Mouse (Mus musculus) forebrain, embryonic 11.5 days (tissue): ENCODE results near the gene Fut1. TPM values are rescaled to one million over a fixed set of nuclear protein-coding genes. Genes with fewer than 3 reads are reported as not detected.

Source experiments
- ATAC-seq: fragments of 200-750 bp; cut with Nextera tagmentation; replicated peaks from 2 replicates; pipeline ENCODE4 v1.8.0; 2017; ENCODE audit warnings: moderate TSS enrichment; ENCODE audit not compliant: low FRiP score
- DNase-seq: peaks from one replicate; pipeline ENCODE4 v3.0.0-alpha.2; 2017; ENCODE audit warnings: low spot score
- H3K27ac ChIP-seq: fragments of 300-500 bp; sonication (generic); 2 replicates; pipeline ENCODE4 v1.5.1; 2014; ENCODE audit warnings: low read depth, low read length
- H3K27me3 ChIP-seq: fragments of 300-500 bp; sonication (generic); 2 replicates; pipeline ENCODE4 v1.6.1; 2014; ENCODE audit warnings: mild to moderate bottlenecking, low read length, mixed read lengths; ENCODE audit not compliant: control insufficient read depth, insufficient read depth
- H3K36me3 ChIP-seq: fragments of 300-500 bp; sonication (generic); 2 replicates; pipeline ENCODE4 v1.6.1; 2014; ENCODE audit warnings: mild to moderate bottlenecking, low read length, moderate library complexity, mixed read lengths; ENCODE audit not compliant: control insufficient read depth, insufficient read depth
- H3K4me1 ChIP-seq: fragments of 300-500 bp; sonication (generic); replicated peaks from 2 replicates; pipeline ENCODE4 v1.6.1; 2014; ENCODE audit warnings: low read length, mixed read lengths; ENCODE audit not compliant: control insufficient read depth, insufficient read depth
- H3K4me2 ChIP-seq: fragments of 300-500 bp; sonication (generic); 2 replicates; pipeline ENCODE4 v1.6.1; 2014; ENCODE audit warnings: low read depth, mild to moderate bottlenecking, low read length, moderate library complexity, mixed read lengths; ENCODE audit not compliant: severe bottlenecking
- H3K4me3 ChIP-seq: fragments of 300-500 bp; sonication (generic); 2 replicates; pipeline ENCODE4 v1.5.1; 2014; ENCODE audit warnings: low read depth, low read length
- H3K9ac ChIP-seq: fragments of 300-500 bp; sonication (generic); 2 replicates; pipeline ENCODE4 v1.6.1; 2014; ENCODE audit warnings: low read length
- H3K9me3 ChIP-seq: fragments of 300-500 bp; sonication (generic); 2 replicates; pipeline ENCODE4 v1.6.1; 2016; ENCODE audit warnings: low read length, mixed read lengths; ENCODE audit not compliant: control insufficient read depth
- WGBS: fragments of 180-500 bp; shearing (Covaris S2); extraction: QIAGEN DNeasy Blood & Tissue Kit; methylation state at CpG from one replicate; pipeline ENCODE4 v1.1.7; 2014; 5-methylcytosine and 5-hydroxymethylcytosine counted together
- polyA plus RNA-seq: library from polyadenylated mRNA; unstranded; fragments of >200 nt; fragmentation: Nextera tagmentation; extraction: Ambion mirVana; gene quantifications from 2 replicates; pipeline ENCODE4 v1.2.1, GENCODE M21; 2014

Fut1 gene
- polyA plus RNA-seq, 1 experiment from 2014 or later = not detected

- no peak overlapping the region for H3K4me2 ChIP-seq
- no peaks in the 10 kb centered on the region for H3K27me3 ChIP-seq
- H3K27ac ChIP-seq = no peak overlapping the region
- ATAC-seq (no peak), DNase-seq (no peak)
- H3K9me3 ChIP-seq = no peaks in the 10 kb centered on the region
- H3K36me3 ChIP-seq = no peaks in the 10 kb centered on the region
- H3K4me3 ChIP-seq = no peak overlapping the region
- H3K9ac ChIP-seq = no peak overlapping the region
- H3K4me1 ChIP-seq = no peaks in the 10 kb centered on the region
- whole genome bisulfite sequencing = 80% methylated on average over 14 of the region's 14 CpGs
These were observed 50.7 kb downstream of the Fut1 start for GRCm38 (mm10) chr7:45667761-45668160.

- no peak overlapping the region for H3K27ac ChIP-seq
- H3K9ac ChIP-seq = no peak overlapping the region
- no peaks in the 10 kb centered on the region for H3K27me3 ChIP-seq
- H3K4me2 ChIP-seq = no peak overlapping the region
- 96% methylated on average over 9 of the region's 9 CpGs for WGBS
- ATAC-seq (no peak), DNase-seq (no peak)
- H3K4me1 ChIP-seq = no peaks in the 10 kb centered on the region
- H3K4me3 ChIP-seq = no peak overlapping the region
- H3K9me3 ChIP-seq = no peaks in the 10 kb centered on the region
- H3K36me3 ChIP-seq = no peaks in the 10 kb centered on the region
These were observed 51.8 kb downstream of the Fut1 start for GRCm38 (mm10) chr7:45668921-45669320.

Other genes starting within 250 kb of the Fut1 start
- 0.48 and 1.5 TPM in 2 replicates for gene Lin7b, start 246.7 kb upstream of the Fut1 start, polyA plus RNA-seq
- 79.8 and 87.9 TPM in 2 replicates for gene Snrnp70, start 221.5 kb upstream of the Fut1 start, polyA plus RNA-seq
- not detected in 2 replicates for gene Kcna7, start 211.6 kb upstream of the Fut1 start, polyA plus RNA-seq
- 0.33 and 0.67 TPM in 2 replicates for gene Ntf5, start 203.6 kb upstream of the Fut1 start, polyA plus RNA-seq
- gene Lhb, start 196.5 kb upstream of the Fut1 start, polyA plus RNA-seq = not detected in 2 replicates
- gene Gys1, start 182.4 kb upstream of the Fut1 start, polyA plus RNA-seq = 37.0 and 37.6 TPM in 2 replicates
- 175 and 183 TPM in 2 replicates for gene Ruvbl2, start 179.2 kb upstream of the Fut1 start, polyA plus RNA-seq
- 4,947 and 5,145 TPM in 2 replicates for gene Ftl1, start 157.4 kb upstream of the Fut1 start, polyA plus RNA-seq
- 192 and 202 TPM in 2 replicates for gene Bax, start 150.4 kb upstream of the Fut1 start, polyA plus RNA-seq
- 0.13 and 0.29 TPM in 2 replicates for gene Tulp2, start 135.4 kb upstream of the Fut1 start, polyA plus RNA-seq
- gene Gm45808, start 130.5 kb upstream of the Fut1 start, polyA plus RNA-seq = not detected in 2 replicates
- gene Dhdh, start 128.5 kb upstream of the Fut1 start, polyA plus RNA-seq = 4.3 and 4.6 TPM in 2 replicates
- gene Nucb1, start 106.9 kb upstream of the Fut1 start, polyA plus RNA-seq = 90.4 and 109 TPM in 2 replicates
- gene Ppp1r15a, start 91.0 kb upstream of the Fut1 start, polyA plus RNA-seq = 17.4 and 17.8 TPM in 2 replicates
- gene Plekha4, start 91.0 kb upstream of the Fut1 start, polyA plus RNA-seq = 0.80 and 1.5 TPM in 2 replicates
- gene Hsd17b14, start 62.4 kb upstream of the Fut1 start, polyA plus RNA-seq = 0.25 and 1.2 TPM in 2 replicates
- gene Bcat2, start 47.1 kb upstream of the Fut1 start, polyA plus RNA-seq = 24.8 and 25.7 TPM in 2 replicates
- not detected in 2 replicates for gene Fgf21, start 1.8 kb upstream of the Fut1 start, polyA plus RNA-seq
- not detected in 2 replicates for gene Izumo1, start 4.5 kb downstream of the Fut1 start, polyA plus RNA-seq
- 6.5 and 7.3 TPM in 2 replicates for gene Rasip1, start 10.2 kb downstream of the Fut1 start, polyA plus RNA-seq
- 1.7 and 3.3 TPM in 2 replicates for gene Mamstr, start 22.7 kb downstream of the Fut1 start, polyA plus RNA-seq
- 0.15 TPM in 1 of 2 replicates, not detected in the other for gene Fut2, start 49.1 kb downstream of the Fut1 start, polyA plus RNA-seq
- gene Ntn5, start 66.7 kb downstream of the Fut1 start, polyA plus RNA-seq = 0.41 TPM in 1 of 2 replicates, not detected in the other
- 0.39 and 0.52 TPM in 2 replicates for gene Sec1, start 77.1 kb downstream of the Fut1 start, polyA plus RNA-seq
- 3.6 and 4.1 TPM in 2 replicates for gene Car11, start 82.6 kb downstream of the Fut1 start, polyA plus RNA-seq
- gene Dbp, start 87.8 kb downstream of the Fut1 start, polyA plus RNA-seq = 2.9 and 3.3 TPM in 2 replicates
- 936 and 958 TPM in 2 replicates for gene Rpl18, start 98.2 kb downstream of the Fut1 start, polyA plus RNA-seq
- 27.0 and 27.9 TPM in 2 replicates for gene Sphk2, start 100.7 kb downstream of the Fut1 start, polyA plus RNA-seq
- 0.80 and 1.2 TPM in 2 replicates for gene Fam83e, start 103.9 kb downstream of the Fut1 start, polyA plus RNA-seq
- not detected in 2 replicates for gene Spaca4, start 108.5 kb downstream of the Fut1 start, polyA plus RNA-seq
- 5.2 and 6.6 TPM in 2 replicates for gene Lmtk3, start 166.4 kb downstream of the Fut1 start, polyA plus RNA-seq
- gene Sult2b1, start 167.4 kb downstream of the Fut1 start, polyA plus RNA-seq = 1.4 and 1.6 TPM in 2 replicates
- 194 and 207 TPM in 2 replicates for gene Cyth2, start 197.3 kb downstream of the Fut1 start, polyA plus RNA-seq
- gene Kcnj14, start 207.5 kb downstream of the Fut1 start, polyA plus RNA-seq = 0.37 and 0.45 TPM in 2 replicates
- gene Grwd1, start 213.7 kb downstream of the Fut1 start, polyA plus RNA-seq = 84.8 and 88.2 TPM in 2 replicates